Mouse (Mus musculus): ENCODE results near the gene C2cd2. TPM values are rescaled to one million over a fixed set of nuclear protein-coding genes. Genes with fewer than 3 reads are reported as not detected.
"Not testable (repeated sequence)": the region's sequence is repeated elsewhere in the genome, so short reads cannot be mapped to it uniquely, and the experiment has no call there.

The C2cd2 gene
- total RNA-seq, 2 experiments from 2014 or later: 26.5 to 35.1 TPM

GRCm38 (mm10) chr16:97948836-97949235 is 13.6 kb downstream of the C2cd2 start:
- DNase-seq: no peak

GRCm38 (mm10) chr16:97946993-97947392 is 15.4 kb downstream of the C2cd2 start:
- DNase-seq: not testable (repeated sequence)

DNA sequence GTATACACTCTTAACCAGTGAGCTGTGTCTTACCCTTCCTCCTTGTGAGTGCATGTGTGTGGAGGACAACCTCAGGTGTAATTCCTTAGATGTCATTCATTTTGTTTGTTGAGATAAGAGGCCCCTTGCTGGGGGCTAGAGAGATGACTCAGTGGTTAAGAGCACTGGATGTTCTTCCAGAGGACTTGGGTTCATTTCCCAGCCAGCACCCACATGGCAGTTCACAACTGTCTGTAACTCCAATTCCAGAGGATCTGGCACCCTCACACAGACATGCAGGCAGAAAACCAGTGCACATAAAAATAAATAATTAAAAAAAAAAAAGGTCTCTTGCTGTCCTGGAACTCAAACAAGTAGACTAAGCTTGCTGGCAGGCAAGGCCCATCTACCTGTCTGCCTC is 20.6 kb downstream of the C2cd2 start:
- no peak for DNase-seq

GRCm38 (mm10) chr16:97940471-97940973 is 21.9 kb downstream of the C2cd2 start:
- DNase-seq: no peak

- DNase-seq: no peak
These were observed 26.6 kb downstream of the C2cd2 start for GRCm38 (mm10) chr16:97935815-97936214.

GRCm38 (mm10) chr16:97930231-97930630 is 32.2 kb downstream of the C2cd2 start:
- peak; percentile 19 to 39 for DNase-seq

- no peak for DNase-seq
These were observed 32.9 kb downstream of the C2cd2 start for GRCm38 (mm10) chr16:97929520-97929919.

GRCm38 (mm10) chr16:97927331-97927938 is 35.0 kb downstream of the C2cd2 start:
- DNase-seq: no peak

DNA sequence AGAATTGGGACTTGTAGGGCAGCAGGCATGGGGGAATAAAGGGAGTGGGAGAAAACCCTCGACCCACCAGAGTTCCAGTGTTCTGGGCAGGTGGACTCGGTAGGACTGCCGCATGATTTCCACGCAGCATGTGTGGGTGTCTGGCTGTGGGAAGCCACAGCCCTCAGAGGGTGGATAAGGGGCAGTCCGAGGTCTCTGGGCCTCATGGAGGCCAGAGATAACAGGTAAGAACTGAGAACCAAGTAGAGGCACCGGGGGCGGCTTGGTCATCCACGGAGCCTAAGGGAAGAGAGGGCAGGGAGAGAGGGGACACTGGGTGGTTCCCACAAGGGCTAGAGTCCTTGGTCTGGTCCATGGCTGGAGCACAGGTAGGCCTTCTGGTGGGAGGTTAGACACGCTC is 36.0 kb downstream of the C2cd2 start:
- DNase-seq: no peak

DNA sequence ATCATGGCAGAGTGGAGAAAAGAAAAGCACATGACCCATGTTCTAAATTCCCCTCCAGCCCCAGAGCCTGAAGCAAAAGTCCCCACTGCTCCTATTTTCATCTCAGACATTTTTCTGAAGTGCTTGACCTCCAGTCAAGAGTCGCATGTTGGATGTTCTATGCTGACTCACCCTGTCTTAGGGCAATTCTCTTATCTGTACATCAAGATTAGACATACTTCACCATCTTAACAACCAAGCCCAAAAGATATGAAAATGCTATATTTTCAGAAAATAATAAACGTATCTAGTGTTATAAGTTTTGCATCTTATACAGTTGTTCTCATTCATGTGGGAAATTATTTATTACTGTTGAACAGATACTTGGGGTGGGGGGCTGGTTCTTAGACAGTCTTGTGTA is 36.6 kb downstream of the C2cd2 start:
- no peak for DNase-seq

GRCm38 (mm10) chr16:97923700-97924099 is 38.7 kb downstream of the C2cd2 start:
- DNase-seq: no peak

DNA sequence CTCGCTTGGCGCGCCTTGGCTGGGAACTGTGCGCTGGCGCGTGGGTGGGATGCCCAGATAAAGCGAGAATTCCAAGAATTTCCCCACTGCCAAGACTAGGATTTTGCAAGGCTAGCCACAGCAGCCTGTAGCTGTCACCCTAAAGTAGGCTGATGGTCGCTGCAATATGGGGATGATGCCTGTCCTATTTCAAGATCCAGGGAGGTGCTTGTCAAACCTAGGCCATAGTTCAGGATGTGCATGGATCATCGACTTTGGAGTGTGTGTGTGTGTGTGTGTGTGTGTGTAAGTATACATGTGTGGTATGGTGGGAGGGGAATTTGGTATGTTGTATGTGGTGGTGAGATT is 39.6 kb downstream of the C2cd2 start:
- DNase-seq: no peak

DNA sequence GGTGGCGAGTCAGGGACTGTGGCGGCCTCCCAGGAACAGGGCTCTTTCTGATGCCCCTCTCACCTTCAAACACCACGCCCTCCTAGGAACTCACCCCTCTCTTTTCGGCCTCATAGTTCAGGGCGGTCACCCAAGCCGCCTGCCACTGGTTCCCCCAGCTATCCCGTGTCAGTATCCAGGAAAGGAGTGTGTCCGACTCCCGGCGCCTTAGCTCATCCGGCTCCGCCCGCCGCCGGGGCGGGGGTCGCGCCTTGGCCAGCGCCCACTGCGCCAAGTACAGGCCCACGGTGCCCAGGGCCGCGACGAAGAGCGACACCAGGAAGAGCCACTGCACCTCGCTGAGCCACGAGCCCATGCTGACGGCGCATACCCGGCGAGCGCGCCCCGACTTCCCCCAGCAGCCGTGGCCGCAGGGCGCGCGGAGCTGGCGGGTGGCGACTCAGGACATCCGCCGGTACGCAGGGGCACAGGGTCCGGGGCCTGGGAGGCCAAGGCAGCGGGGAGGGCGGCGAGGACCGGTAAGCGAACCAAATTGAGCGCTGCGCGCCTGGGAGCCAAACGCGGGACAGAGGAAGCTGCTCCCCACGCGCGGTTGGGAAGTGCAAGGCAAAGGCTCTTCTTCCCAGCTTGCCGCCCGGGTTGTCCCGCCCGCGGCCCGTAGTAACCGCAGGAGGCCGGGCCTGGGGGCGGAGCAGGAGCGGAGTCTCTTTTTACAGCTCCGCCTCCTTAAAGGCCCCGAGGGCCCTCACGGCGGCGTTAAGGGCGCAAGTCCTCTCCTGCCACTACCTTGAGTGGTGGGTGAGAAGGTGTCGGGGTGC is 40.2 kb downstream of the C2cd2 start:
- DNase-seq: peak; percentile 94 to 96

DNA sequence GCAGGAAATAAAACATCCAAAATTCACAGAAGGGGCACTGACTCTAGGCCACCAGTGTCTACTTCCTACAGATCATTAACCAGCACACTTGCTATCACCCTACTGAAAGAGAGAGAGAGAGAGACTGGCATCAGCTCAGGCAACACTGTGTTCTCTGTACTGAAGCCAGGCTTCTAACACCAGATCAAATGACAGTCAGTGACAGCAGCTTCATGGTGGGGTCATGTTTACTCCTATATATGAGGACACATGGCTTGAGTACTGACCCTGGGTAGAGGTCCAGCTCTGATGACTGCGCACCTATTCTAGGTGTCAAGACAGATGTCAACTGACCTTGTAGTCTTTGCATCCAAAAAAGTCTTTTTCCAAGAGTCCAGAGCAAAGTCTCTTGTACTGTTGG is 41.8 kb downstream of the C2cd2 start:
- DNase-seq: no peak

DNA sequence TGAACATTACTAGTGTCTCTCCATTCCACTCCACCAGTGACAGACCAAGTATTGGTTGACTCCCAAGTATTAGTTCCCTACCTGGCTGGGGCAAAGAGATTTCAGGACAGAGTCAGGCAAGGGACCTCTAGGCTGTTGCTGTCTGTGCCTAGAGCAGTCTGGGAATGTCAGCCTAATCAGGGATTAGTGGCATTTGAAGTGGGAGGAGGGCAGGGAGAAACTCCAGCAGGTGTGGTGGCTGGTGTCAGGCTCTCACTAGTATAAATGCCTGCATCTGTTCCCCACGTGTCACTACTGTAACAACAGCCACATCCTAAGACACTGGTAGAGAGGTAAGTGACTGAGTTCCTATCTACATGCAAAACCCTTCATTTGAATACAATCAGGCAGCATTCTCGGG is 42.6 kb downstream of the C2cd2 start:
- DNase-seq: no peak

GRCm38 (mm10) chr16:97912873-97913272 is 49.5 kb downstream of the C2cd2 start:
- no peak for DNase-seq

- peak in 1 of 2 experiments; percentile 11 for DNase-seq
These were observed 53.0 kb downstream of the C2cd2 start for GRCm38 (mm10) chr16:97909356-97909755.

DNA sequence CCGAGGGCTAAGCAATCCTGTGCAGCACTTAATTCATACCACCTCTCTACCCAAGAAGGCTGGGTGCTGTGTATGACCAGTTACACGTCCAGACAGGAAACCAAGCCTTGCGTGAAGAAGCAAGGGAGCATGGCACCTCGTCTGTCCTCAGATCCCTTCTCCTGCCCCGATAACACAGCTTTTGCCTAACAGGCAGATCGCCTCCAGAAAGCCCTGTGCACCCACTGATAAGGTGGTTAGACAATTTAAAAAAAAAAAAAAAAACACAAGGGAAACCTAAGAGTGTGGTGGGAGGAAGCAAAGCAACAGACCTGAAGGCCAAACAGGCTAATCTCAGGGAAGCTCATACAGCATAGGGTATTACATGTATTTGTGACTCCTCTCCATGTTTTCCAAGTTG is 54.9 kb downstream of the C2cd2 start:
- DNase-seq: no peak

- DNase-seq: no peak
These were observed 56.1 kb downstream of the C2cd2 start for GRCm38 (mm10) chr16:97906337-97906736.

- DNase-seq: no peak
These were observed 56.9 kb downstream of the C2cd2 start for GRCm38 (mm10) chr16:97905449-97905991.

DNA sequence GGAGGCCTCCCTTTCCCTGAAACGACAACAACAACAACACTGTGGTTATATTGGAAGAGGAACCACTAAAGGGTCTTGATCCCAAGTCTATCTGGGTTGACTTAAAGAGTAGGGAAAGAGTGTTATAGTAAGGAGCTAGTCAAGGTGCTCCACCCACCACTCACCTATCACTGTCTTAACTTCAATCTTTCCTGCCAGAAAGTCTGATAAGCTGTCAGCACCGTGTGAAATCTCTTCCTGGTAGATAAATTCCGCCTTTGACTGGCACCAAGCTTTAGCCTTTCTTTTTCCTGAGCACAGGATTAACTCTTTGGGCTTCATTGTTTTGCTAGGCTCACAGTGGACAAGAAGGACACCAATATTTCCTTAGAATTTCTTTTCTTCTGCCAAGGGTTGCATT is 58.4 kb downstream of the C2cd2 start:
- DNase-seq: no peak

- peak; percentile 51 to 60 for DNase-seq
These were observed 64.9 kb downstream of the C2cd2 start for GRCm38 (mm10) chr16:97897346-97898024.

- DNase-seq: no peak
These were observed 74.6 kb downstream of the C2cd2 start for GRCm38 (mm10) chr16:97887762-97888161.
